Mouse (Mus musculus) lung, adult 2 months (tissue): ENCODE data around the gene Tmbim4. TPM values are rescaled to one million over a fixed set of nuclear protein-coding genes. Genes with fewer than 3 reads are reported as not detected.

ENCODE experiments used
- DNase-seq: peaks from one replicate; pipeline ENCODE4 v3.0.0; 2022
- H3K4me1 ChIP-seq: fragments of 200-500 bp; 2 replicates; pipeline ENCODE4 v1.6.1; 2011; ENCODE audit warnings: low read length; ENCODE audit not compliant: control insufficient read depth, insufficient read depth
- H3K4me3 ChIP-seq: fragments of 200-500 bp; replicated peaks from 2 replicates; pipeline ENCODE3; 2011; ENCODE audit warnings: low read depth, mild to moderate bottlenecking, control low read depth, low read length; ENCODE audit errors: extremely low read depth
- CTCF ChIP-seq: fragments of 200-500 bp; IDR thresholded peaks from 2 replicates; pipeline ENCODE4 v1.5.1; 2011; ENCODE audit warnings: mild to moderate bottlenecking, low read length, control low read depth; ENCODE audit not compliant: insufficient read depth
- POLR2A ChIP-seq: fragments of 200-500 bp; IDR thresholded peaks from 2 replicates; pipeline ENCODE4 v1.6.1; 2011; ENCODE audit warnings: low read depth, mild to moderate bottlenecking, control low read depth, low read length, borderline replicate concordance; ENCODE audit errors: extremely low read depth
- whole genome bisulfite sequencing: fragments of 180-500 bp; shearing (Covaris S2); methylation state at CpG from one replicate; pipeline ENCODE4 v1.1.7; 2018; 5-methylcytosine and 5-hydroxymethylcytosine counted together
- polyA plus RNA-seq: library from polyadenylated mRNA; depleted of rRNA; stranded (reverse); fragments of >200 nt; gene quantifications from 2 replicates; pipeline ENCODE4 v1.2.3, GENCODE M21; 2012

Gene Tmbim4
- polyA plus RNA-seq, 1 experiment = 173 TPM

DNA sequence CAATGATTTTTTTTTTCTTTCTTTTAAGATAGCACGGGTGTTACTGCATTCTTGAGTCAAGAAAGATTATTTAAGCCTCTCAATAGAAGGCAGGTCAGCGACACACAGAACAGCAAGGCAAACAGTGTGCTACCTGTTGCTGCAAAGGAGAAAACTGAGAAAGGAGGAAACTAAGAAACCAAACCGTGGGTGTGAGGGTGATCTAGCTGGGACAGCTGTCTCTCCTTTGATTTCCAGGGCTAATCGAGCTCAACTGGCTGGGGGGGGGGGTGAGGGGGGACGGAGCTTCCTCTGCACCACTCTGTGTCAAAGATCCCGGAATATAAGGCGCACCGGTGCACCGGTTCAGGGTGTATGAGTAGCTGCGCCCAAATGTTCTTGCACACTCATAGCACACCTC is 32.3 kb upstream of the Tmbim4 start:
- Histone ChIP-seq H3K4me3 (no peak overlapping the region), H3K4me1 (no peaks in the 10 kb centered on the region)
- no peak for TF ChIP-seq CTCF
- TF ChIP-seq POLR2A = no peak
- no peak for DNase-seq
- 36% methylated on average over 10 of the region's 10 CpGs for WGBS

DNA sequence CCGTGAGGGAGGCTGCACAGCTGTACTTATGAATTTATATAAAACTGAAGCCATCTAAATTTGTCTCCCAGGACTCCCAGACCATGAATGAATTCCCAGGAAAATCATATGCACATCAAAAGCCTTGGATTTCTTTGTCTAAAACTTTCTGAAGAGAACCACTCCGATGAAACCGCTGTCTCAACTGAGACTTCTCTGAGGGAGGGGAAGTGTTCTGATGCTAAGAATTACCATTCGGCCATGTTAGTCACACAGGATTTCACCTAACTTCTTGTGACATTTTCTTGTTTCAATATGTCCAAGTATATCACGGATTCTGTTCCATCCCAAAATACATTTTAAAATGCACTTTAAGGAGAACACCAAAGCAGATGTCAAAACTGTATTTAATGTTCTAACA is 31.5 kb upstream of the Tmbim4 start:
- DNase-seq = no peak
- TF ChIP-seq POLR2A = no peak
- TF ChIP-seq CTCF = no peak
- Histone ChIP-seq H3K4me1 (no peaks in the 10 kb centered on the region), H3K4me3 (no peak overlapping the region)
- 82% methylated on average over 5 of the region's 5 CpGs for WGBS

- TF ChIP-seq POLR2A = no peak
- no peak for TF ChIP-seq CTCF
- H3K4me1 ChIP-seq = no peaks in the 10 kb centered on the region
- WGBS = 74% methylated on average over 4 of the region's 4 CpGs
- no peak overlapping the region for H3K4me3 ChIP-seq
- no peak for DNase-seq
Observed at GRCm38 (mm10) chr10:120170277-120170676, 31.1 kb upstream of the Tmbim4 start.

- no peaks in the 10 kb centered on the region for H3K4me1 ChIP-seq
- no peak for TF ChIP-seq CTCF
- TF ChIP-seq POLR2A = no peak
- H3K4me3 ChIP-seq = no peak overlapping the region
- WGBS = 59% methylated on average over 5 of the region's 5 CpGs
- DNase-seq = no peak
Observed at GRCm38 (mm10) chr10:120171340-120171739, 30.1 kb upstream of the Tmbim4 start.

DNA sequence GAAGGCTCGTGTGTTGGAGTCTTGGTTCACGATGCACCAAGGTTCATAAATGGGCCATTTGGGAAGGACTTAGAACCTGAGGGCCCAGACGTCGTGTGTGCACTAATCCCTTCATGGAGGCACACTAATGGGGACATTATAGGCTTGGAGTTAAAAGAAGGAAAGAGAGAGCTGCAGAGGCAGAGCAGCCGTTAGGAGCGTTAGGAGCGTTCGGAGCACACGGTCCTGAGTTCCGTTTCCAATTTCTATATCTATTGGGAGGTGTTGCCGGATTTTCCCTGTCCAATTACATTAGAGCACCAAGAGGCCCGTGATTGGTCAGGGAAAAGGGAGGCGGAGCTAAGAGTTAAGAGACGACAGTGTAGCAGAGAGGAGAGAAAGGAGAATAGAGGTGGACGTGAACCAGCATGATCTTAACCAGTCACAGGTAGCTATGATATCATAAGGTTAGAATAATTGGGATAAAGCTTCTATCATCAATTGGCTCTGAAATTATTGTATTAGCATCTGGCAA is 27.1 kb upstream of the Tmbim4 start:
- H3K4me1 ChIP-seq = no peaks in the 10 kb centered on the region
- no peak overlapping the region for H3K4me3 ChIP-seq
- TF ChIP-seq POLR2A (no peak), CTCF (no peak)
- no peak for DNase-seq
- 87% methylated on average over 15 of the region's 15 CpGs for WGBS

DNA sequence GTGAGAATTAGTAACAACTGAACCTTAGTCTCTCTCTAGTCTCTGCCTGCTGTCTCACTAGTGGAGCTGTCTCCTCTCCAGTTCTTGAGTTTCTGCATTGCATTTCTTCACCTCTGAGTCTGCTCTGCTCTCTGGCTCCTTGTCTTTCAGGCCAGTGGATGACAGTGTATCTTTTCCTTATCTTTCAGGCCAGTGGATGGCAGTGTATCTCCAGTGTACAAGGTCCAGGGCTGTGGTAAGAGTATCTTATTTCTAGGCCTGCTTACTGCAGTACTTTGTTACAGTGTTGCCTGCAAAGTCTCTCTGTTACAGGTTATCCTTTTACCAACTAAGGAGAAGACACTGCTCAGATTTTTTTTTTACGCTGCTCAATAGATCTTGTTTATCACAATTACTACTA is 18.5 kb upstream of the Tmbim4 start:
- Histone ChIP-seq H3K4me3 (no peak overlapping the region), H3K4me1 (no peaks in the 10 kb centered on the region)
- TF ChIP-seq CTCF = no peak
- no peak for TF ChIP-seq POLR2A
- no peak for DNase-seq
- 89% methylated on average over 1 of the region's 1 CpGs for WGBS

- TF ChIP-seq POLR2A (no peak), CTCF (no peak)
- no peak overlapping the region for H3K4me3 ChIP-seq
- no peaks in the 10 kb centered on the region for H3K4me1 ChIP-seq
- DNase-seq = no peak
- WGBS = 42% methylated on average over 2 of the region's 2 CpGs
Observed at GRCm38 (mm10) chr10:120183342-120183741, 18.0 kb upstream of the Tmbim4 start.

- H3K4me3 ChIP-seq = no peak overlapping the region
- no peak for DNase-seq
- H3K4me1 ChIP-seq = no peaks in the 10 kb centered on the region
- TF ChIP-seq CTCF (no peak), POLR2A (no peak)
- 38% methylated on average over 2 of the region's 2 CpGs for WGBS
Observed at GRCm38 (mm10) chr10:120188513-120188912, 12.9 kb upstream of the Tmbim4 start.

DNA sequence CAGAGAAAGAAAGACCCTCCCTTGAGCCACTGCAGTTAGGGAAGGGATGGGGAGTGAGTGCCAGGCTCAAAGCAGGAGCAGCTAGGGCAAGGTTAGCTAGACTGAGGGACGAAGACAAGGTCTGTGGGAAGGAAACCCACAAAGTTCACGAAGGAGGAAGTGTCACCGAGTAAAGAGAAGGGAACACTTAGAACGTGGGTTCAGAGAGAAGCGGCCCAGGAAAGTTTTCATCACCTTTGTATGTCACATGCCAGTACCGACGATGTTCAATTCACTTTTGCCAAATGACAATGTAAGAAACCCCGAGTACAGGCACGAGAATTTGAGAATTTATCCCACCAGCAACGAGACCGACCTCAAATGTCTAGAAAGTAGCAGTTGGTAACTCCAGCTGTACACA is 12.1 kb upstream of the Tmbim4 start:
- TF ChIP-seq POLR2A = no peak
- TF ChIP-seq CTCF = no peak
- Histone ChIP-seq H3K4me3 (no peak overlapping the region), H3K4me1 (no peaks in the 10 kb centered on the region)
- no peak for DNase-seq
- WGBS = 58% methylated on average over 11 of the region's 11 CpGs

GRCm38 (mm10) chr10:120189782-120190181 is 11.6 kb upstream of the Tmbim4 start:
- TF ChIP-seq CTCF = no peak
- no peak for TF ChIP-seq POLR2A
- no peak overlapping the region for H3K4me3 ChIP-seq
- DNase-seq = no peak
- no peaks in the 10 kb centered on the region for H3K4me1 ChIP-seq
- 36% methylated on average over 6 of the region's 6 CpGs for WGBS
